Mouse (Mus musculus) hindbrain, embryonic 13.5 days (tissue): ENCODE data around the gene Acad10. TPM values are rescaled to one million over a fixed set of nuclear protein-coding genes. Genes with fewer than 3 reads are reported as not detected.

Experiments used
- ATAC-seq: fragments of 200-750 bp; cut with Nextera tagmentation; 2 replicates; pipeline ENCODE4 v1.8.0; 2017; ENCODE audit warnings: moderate TSS enrichment; ENCODE audit not compliant: low FRiP score
- H3K27ac ChIP-seq: fragments of 300-500 bp; sonication (generic); 2 replicates; pipeline ENCODE4 v1.5.1; 2015; ENCODE audit warnings: inconsistent platforms, mild to moderate bottlenecking, moderate library complexity
- H3K27me3 ChIP-seq: fragments of 300-500 bp; sonication (generic); 2 replicates; pipeline ENCODE4 v1.6.1; 2015; ENCODE audit warnings: mild to moderate bottlenecking, inconsistent platforms
- H3K36me3 ChIP-seq: fragments of 300-500 bp; sonication (generic); 2 replicates; pipeline ENCODE4 v1.6.1; 2015; ENCODE audit warnings: mild to moderate bottlenecking, inconsistent platforms
- H3K4me1 ChIP-seq: fragments of 300-500 bp; sonication (generic); replicated peaks from 2 replicates; pipeline ENCODE4 v1.6.1; 2015; ENCODE audit warnings: inconsistent platforms
- H3K4me2 ChIP-seq: fragments of 300-500 bp; sonication (generic); 2 replicates; pipeline ENCODE4 v1.6.1; 2015; ENCODE audit warnings: inconsistent platforms, mild to moderate bottlenecking, moderate library complexity
- H3K4me3 ChIP-seq: fragments of 300-500 bp; sonication (generic); 2 replicates; pipeline ENCODE4 v1.5.1; 2015; ENCODE audit warnings: mild to moderate bottlenecking, inconsistent platforms
- H3K9ac ChIP-seq: fragments of 300-500 bp; sonication (generic); 2 replicates; pipeline ENCODE4 v1.6.1; 2015; ENCODE audit warnings: mild to moderate bottlenecking, inconsistent platforms
- H3K9me3 ChIP-seq: fragments of 300-500 bp; sonication (generic); 2 replicates; pipeline ENCODE4 v1.6.1; 2016; ENCODE audit warnings: inconsistent platforms
- WGBS: fragments of 180-500 bp; shearing (Covaris S2); methylation state at CpG from one replicate; pipeline ENCODE4 v1.1.7; 2015; 5-methylcytosine and 5-hydroxymethylcytosine counted together
- polyA plus RNA-seq: library from polyadenylated mRNA; unstranded; fragments of >200 nt; fragmentation: Nextera tagmentation; extraction: Ambion mirVana; gene quantifications from 2 replicates; pipeline ENCODE4 v1.2.1, GENCODE M21; 2015

Acad10 gene
- polyA plus RNA-seq, 1 experiment from 2014 or later = 1.9 TPM

GRCm38 (mm10) chr5:121592064-121592815, 68.1 kb downstream of the Acad10 start:
- Histone ChIP-seq H3K9ac (no peak overlapping the region), H3K4me3 (peak overlapping the region; percentile 68), H3K4me1 (peaks cover 30% of the 10 kb centered on the region), H3K36me3 (no peaks in the 10 kb centered on the region), H3K27ac (no peak overlapping the region), H3K9me3 (no peaks in the 10 kb centered on the region), H3K27me3 (0 out of 2 replicates have a peak, but pooled peaks cover 7% of the 10 kb centered on the region), H3K4me2 (peak overlapping the region; percentile 95)
- ATAC-seq = no peak
- WGBS = 69% methylated on average over 11 of the region's 11 CpGs

- H3K27ac ChIP-seq = no peak overlapping the region
- no peak overlapping the region for H3K9ac ChIP-seq
- H3K27me3 ChIP-seq = 0 out of 2 replicates have a peak, but pooled peaks cover 7% of the 10 kb centered on the region
- ATAC-seq = no peak
- H3K4me2 ChIP-seq = peak overlapping the region; percentile 95; the same call in 1 of the 2 replicates
- WGBS = 77% methylated on average over 11 of the region's 11 CpGs
- no peaks in the 10 kb centered on the region for H3K9me3 ChIP-seq
- no peak overlapping the region for H3K4me3 ChIP-seq
- peaks cover 30% of the 10 kb centered on the region for H3K4me1 ChIP-seq
- H3K36me3 ChIP-seq = no peaks in the 10 kb centered on the region
These were observed 68.8 kb downstream of the Acad10 start for GRCm38 (mm10) chr5:121591417-121592063.

- H3K9ac ChIP-seq = no peak overlapping the region
- H3K36me3 ChIP-seq = no peaks in the 10 kb centered on the region
- H3K4me3 ChIP-seq = no peak overlapping the region
- no peak overlapping the region for H3K27ac ChIP-seq
- H3K9me3 ChIP-seq = no peaks in the 10 kb centered on the region
- 90% methylated on average over 6 of the region's 6 CpGs for WGBS
- H3K4me2 ChIP-seq = no peak overlapping the region
- ATAC-seq = no peak
- peaks cover 30% of the 10 kb centered on the region for H3K4me1 ChIP-seq
- 0 out of 2 replicates have a peak, but pooled peaks cover 7% of the 10 kb centered on the region for H3K27me3 ChIP-seq
These were observed 70.4 kb downstream of the Acad10 start for GRCm38 (mm10) chr5:121589928-121590327.

- Histone ChIP-seq H3K4me3 (no peak overlapping the region), H3K9me3 (no peaks in the 10 kb centered on the region), H3K4me2 (no peak overlapping the region), H3K27me3 (no peaks in the 10 kb centered on the region), H3K9ac (no peak overlapping the region), H3K4me1 (peaks cover 12% of the 10 kb centered on the region; the same call in 1 of the 2 replicates), H3K27ac (no peak overlapping the region), H3K36me3 (no peaks in the 10 kb centered on the region)
- WGBS = 79% methylated on average over 6 of the region's 6 CpGs
- no peak for ATAC-seq
These were observed 73.8 kb downstream of the Acad10 start for GRCm38 (mm10) chr5:121586400-121587039.

DNA sequence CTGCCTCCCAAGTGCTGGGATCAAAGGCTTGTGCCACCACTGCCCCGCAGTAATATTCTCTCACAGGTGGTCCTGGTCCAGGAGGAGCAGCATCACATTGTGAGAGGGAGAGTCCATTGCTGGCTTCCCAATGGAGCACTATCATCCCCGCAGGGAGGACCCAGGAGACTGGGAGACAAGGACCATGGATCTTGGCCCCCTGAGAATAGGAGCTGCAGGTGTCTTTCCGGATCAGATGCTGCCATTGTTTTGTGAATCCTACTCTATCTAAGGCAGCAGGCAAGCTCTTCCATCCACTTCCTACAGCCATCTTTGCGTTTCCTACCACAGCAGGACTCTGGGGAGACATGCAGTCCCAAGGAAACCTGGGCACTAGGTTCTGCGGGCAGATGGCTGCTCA, 74.6 kb downstream of the Acad10 start:
- Histone ChIP-seq H3K9me3 (no peaks in the 10 kb centered on the region), H3K4me2 (no peak overlapping the region), H3K27ac (no peak overlapping the region), H3K4me1 (0 out of 2 replicates have a peak, but pooled peaks cover 8% of the 10 kb centered on the region), H3K4me3 (no peak overlapping the region), H3K9ac (no peak overlapping the region), H3K27me3 (no peaks in the 10 kb centered on the region), H3K36me3 (peaks cover 2% of the 10 kb centered on the region; the same call in 1 of the 2 replicates)
- 80% methylated on average over 5 of the region's 5 CpGs for WGBS
- no peak for ATAC-seq

DNA sequence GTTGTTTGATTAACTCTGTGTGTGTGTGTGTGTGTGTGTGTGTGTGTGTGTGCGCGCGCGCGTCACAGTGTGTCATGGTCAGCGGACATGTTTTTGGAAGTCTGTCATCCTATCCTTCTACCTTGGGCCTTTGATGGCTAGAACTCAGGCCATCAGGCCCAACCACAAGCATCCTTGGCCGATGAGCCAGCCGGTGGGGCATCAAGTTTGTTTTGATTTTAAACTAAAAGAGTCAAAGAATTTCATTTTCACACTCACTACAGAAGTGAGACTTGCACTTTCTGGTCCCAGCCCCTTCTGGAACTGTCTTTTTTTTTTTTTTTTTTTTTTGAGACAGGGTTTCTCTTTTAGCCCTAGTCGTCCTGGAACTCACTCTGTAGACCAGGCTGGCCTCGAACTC, 75.3 kb downstream of the Acad10 start:
- Histone ChIP-seq H3K27me3 (no peaks in the 10 kb centered on the region), H3K9ac (no peak overlapping the region), H3K4me3 (no peak overlapping the region), H3K27ac (no peak overlapping the region), H3K9me3 (no peaks in the 10 kb centered on the region), H3K4me2 (no peak overlapping the region), H3K36me3 (peaks cover 9% of the 10 kb centered on the region), H3K4me1 (0 out of 2 replicates have a peak, but pooled peaks cover 8% of the 10 kb centered on the region)
- WGBS = 96% methylated on average over 10 of the region's 10 CpGs
- no peak for ATAC-seq

- WGBS = 59% methylated on average over 12 of the region's 12 CpGs
- no peaks in the 10 kb centered on the region for H3K27me3 ChIP-seq
- H3K9me3 ChIP-seq = no peaks in the 10 kb centered on the region
- H3K4me2 ChIP-seq = no peak overlapping the region
- no peak overlapping the region for H3K27ac ChIP-seq
- 0 out of 2 replicates have a peak, but pooled peaks cover 8% of the 10 kb centered on the region for H3K4me1 ChIP-seq
- no peak overlapping the region for H3K9ac ChIP-seq
- no peak overlapping the region for H3K4me3 ChIP-seq
- peaks cover 20% of the 10 kb centered on the region for H3K36me3 ChIP-seq
- ATAC-seq = no peak
These were observed 76.4 kb downstream of the Acad10 start for GRCm38 (mm10) chr5:121583765-121584501.

DNA sequence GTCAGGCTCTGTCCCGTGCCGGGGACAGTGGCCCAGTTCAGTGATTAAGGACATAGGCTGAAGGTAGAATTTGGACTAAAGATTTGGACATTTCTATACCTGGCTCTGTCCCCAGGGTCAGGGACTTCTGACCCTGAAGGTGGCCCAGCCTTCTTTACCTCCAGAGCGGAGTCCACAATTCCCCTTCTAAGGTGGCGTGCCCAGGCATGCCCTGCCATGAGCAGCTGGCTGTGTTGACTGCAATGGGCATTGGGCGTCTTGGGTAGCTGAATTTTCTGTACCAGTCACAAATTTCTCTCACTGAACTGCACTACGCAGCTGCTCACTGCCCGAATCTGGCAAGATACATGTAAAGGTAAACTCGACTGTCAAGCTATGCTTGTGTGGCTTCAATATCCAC, 78.4 kb downstream of the Acad10 start:
- Histone ChIP-seq H3K4me3 (no peak overlapping the region), H3K4me1 (0 out of 2 replicates have a peak, but pooled peaks cover 8% of the 10 kb centered on the region), H3K36me3 (peaks cover 36% of the 10 kb centered on the region), H3K9ac (no peak overlapping the region), H3K4me2 (no peak overlapping the region), H3K27ac (no peak overlapping the region), H3K27me3 (no peaks in the 10 kb centered on the region), H3K9me3 (no peaks in the 10 kb centered on the region)
- ATAC-seq = no peak
- WGBS = 93% methylated on average over 8 of the region's 8 CpGs

GRCm38 (mm10) chr5:121576927-121577488, 83.3 kb downstream of the Acad10 start:
- Histone ChIP-seq H3K4me2 (no peak overlapping the region), H3K9ac (no peak overlapping the region), H3K4me1 (no peaks in the 10 kb centered on the region), H3K36me3 (peaks cover 72% of the 10 kb centered on the region), H3K9me3 (no peaks in the 10 kb centered on the region), H3K27ac (no peak overlapping the region), H3K4me3 (no peak overlapping the region), H3K27me3 (no peaks in the 10 kb centered on the region)
- no peak for ATAC-seq
- WGBS = 88% methylated on average over 11 of the region's 11 CpGs

- H3K36me3 ChIP-seq = peaks cover 81% of the 10 kb centered on the region
- 95% methylated on average over 11 of the region's 11 CpGs for WGBS
- H3K4me1 ChIP-seq = no peaks in the 10 kb centered on the region
These were observed 84.4 kb downstream of the Acad10 start for GRCm38 (mm10) chr5:121575867-121576266.

DNA sequence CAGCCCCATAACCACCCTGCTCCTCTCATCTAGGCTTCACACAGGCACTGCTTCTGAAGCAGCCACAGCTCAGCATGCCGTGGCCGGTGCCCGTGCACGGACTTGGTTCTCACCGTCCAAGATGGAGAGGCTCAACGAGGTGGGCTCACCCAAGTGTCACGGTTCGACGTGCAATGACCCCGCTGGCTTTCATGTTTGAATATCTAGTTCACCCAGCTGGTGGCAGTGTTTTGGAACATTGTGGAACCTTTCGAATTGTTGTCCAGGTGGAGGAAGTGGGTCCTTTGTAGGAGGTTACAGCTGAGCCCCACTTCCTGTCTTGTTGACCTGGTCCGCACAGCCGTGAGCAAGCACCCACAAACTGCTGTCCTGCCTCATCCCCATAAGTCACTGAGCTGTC, 86.2 kb downstream of the Acad10 start:
- H3K27ac ChIP-seq = no peak overlapping the region
- H3K36me3 ChIP-seq = peaks cover 73% of the 10 kb centered on the region
- no peaks in the 10 kb centered on the region for H3K27me3 ChIP-seq
- H3K4me3 ChIP-seq = no peak overlapping the region
- no peaks in the 10 kb centered on the region for H3K4me1 ChIP-seq
- no peak overlapping the region for H3K4me2 ChIP-seq
- WGBS = 91% methylated on average over 13 of the region's 13 CpGs
- ATAC-seq = no peak
- H3K9ac ChIP-seq = no peak overlapping the region
- no peaks in the 10 kb centered on the region for H3K9me3 ChIP-seq

More at GRCm38 (mm10) chr5:121575867-121576266, 84.4 kb downstream of the Acad10 start:
- no peak overlapping the region for H3K4me3 ChIP-seq
- no peak overlapping the region for H3K27ac ChIP-seq
- no peaks in the 10 kb centered on the region for H3K9me3 ChIP-seq
- H3K4me2 ChIP-seq = no peak overlapping the region
- ATAC-seq = no peak
- no peak overlapping the region for H3K9ac ChIP-seq
- H3K27me3 ChIP-seq = no peaks in the 10 kb centered on the region
